Mouse (Mus musculus) heart, embryonic 15.5 days (tissue): ENCODE data around the gene Smox. TPM values are rescaled to one million over a fixed set of nuclear protein-coding genes. Genes with fewer than 3 reads are reported as not detected.

Source experiments
- ATAC-seq: fragments of 200-750 bp; cut with Nextera tagmentation; replicated peaks from 2 replicates; pipeline ENCODE4 v1.8.0; 2017; ENCODE audit warnings: low read depth, moderate TSS enrichment; ENCODE audit not compliant: insufficient number of reproducible peaks, insufficient read depth, low FRiP score
- H3K27ac ChIP-seq: fragments of 300-500 bp; sonication (generic); 2 replicates; pipeline ENCODE4 v1.5.1; 2015; ENCODE audit warnings: mild to moderate bottlenecking, inconsistent platforms
- H3K27me3 ChIP-seq: fragments of 300-500 bp; sonication (generic); 2 replicates; pipeline ENCODE4 v1.6.1; 2015; ENCODE audit warnings: inconsistent platforms
- H3K36me3 ChIP-seq: fragments of 300-500 bp; sonication (generic); 2 replicates; pipeline ENCODE4 v1.6.1; 2015; ENCODE audit warnings: mild to moderate bottlenecking, inconsistent platforms
- H3K4me1 ChIP-seq: fragments of 300-500 bp; sonication (generic); replicated peaks from 2 replicates; pipeline ENCODE4 v1.6.1; 2015; ENCODE audit warnings: inconsistent platforms
- H3K4me2 ChIP-seq: fragments of 300-500 bp; sonication (generic); 2 replicates; pipeline ENCODE4 v1.6.1; 2015; ENCODE audit warnings: inconsistent platforms, mild to moderate bottlenecking, moderate library complexity
- H3K4me3 ChIP-seq: fragments of 300-500 bp; sonication (generic); 2 replicates; pipeline ENCODE4 v1.5.1; 2015; ENCODE audit warnings: mild to moderate bottlenecking, inconsistent platforms
- H3K9ac ChIP-seq: fragments of 300-500 bp; sonication (generic); 2 replicates; pipeline ENCODE4 v1.6.1; 2015; ENCODE audit warnings: mild to moderate bottlenecking, inconsistent platforms
- H3K9me3 ChIP-seq: fragments of 300-500 bp; sonication (generic); replicated peaks from 2 replicates; pipeline ENCODE4 v1.6.1; 2016; ENCODE audit warnings: inconsistent platforms
- WGBS: fragments of 180-500 bp; shearing (Covaris S2); methylation state at CpG from one replicate; pipeline ENCODE4 v1.1.7; 2015; ENCODE audit warnings: mixed read lengths; 5-methylcytosine and 5-hydroxymethylcytosine counted together
- polyA plus RNA-seq: library from polyadenylated mRNA; unstranded; fragments of >200 nt; fragmentation: Nextera tagmentation; extraction: Ambion mirVana; gene quantifications from 2 replicates; pipeline ENCODE4 v1.2.1, GENCODE M21; 2015

Smox gene
- polyA plus RNA-seq, 1 experiment from 2014 or later = 28.4 TPM

DNA sequence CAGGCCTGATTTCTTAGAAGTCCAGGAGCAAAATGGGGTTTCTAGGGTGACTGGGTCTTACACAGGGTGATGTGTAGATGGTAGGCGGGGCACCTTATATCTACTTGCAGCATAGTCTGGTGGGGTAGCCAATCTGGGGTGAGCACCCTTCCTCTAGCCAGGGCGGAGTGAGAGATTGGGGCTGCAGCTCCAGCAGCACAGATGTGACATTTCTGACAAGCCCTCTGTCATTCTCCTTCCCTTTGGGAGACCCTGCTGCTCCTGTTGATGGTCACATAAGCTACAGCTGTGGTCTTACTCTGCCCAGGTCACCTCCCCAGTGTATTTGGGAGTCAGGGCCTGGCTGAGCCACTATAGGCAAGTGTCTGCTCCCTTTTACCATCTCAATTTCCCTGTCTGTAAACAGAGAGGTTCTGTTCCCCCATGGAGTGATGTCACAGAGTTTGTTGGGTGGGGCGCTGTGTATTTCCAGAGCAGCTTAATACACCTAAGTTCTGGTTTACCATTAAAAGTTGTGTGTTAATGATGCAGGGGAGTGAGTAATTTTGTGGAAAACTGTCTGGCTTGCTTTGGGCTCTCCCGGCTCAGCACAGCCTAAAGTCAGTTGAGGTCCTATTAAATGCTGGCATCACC, 6.0 kb downstream of the Smox start:
- Histone ChIP-seq H3K27ac (no peak overlapping the region), H3K4me1 (peaks cover 37% of the 10 kb centered on the region), H3K27me3 (no peaks in the 10 kb centered on the region), H3K4me3 (no peak overlapping the region), H3K9me3 (no peaks in the 10 kb centered on the region), H3K36me3 (no peaks in the 10 kb centered on the region), H3K4me2 (no peak overlapping the region), H3K9ac (no peak overlapping the region)
- 88% methylated on average over 4 of the region's 4 CpGs for WGBS
- ATAC-seq = no peak

DNA sequence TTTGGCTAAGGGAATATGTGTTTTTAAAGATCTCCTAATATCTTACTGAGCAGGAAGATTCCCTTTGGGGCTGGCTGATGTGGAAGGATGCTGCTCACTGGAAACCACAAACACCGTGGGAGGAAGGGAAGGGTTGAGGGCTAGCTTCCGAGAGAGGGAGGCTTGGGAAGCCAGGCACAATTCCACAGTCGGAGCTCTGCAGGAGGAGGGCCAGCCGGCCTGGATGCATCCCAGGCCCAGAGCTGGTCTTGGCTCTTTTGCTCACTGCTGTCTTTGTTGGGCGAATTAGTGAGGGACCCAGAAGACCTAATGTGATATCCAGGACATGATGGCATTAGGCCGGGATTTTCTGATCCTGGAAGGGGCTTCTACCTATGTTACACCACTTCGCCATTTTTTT, 6.9 kb downstream of the Smox start:
- H3K4me1 ChIP-seq = peaks cover 33% of the 10 kb centered on the region
- H3K4me3 ChIP-seq = no peak overlapping the region
- H3K36me3 ChIP-seq = no peaks in the 10 kb centered on the region
- no peak overlapping the region for H3K9ac ChIP-seq
- WGBS = 60% methylated on average over 7 of the region's 7 CpGs
- no peaks in the 10 kb centered on the region for H3K27me3 ChIP-seq
- H3K9me3 ChIP-seq = no peaks in the 10 kb centered on the region
- H3K27ac ChIP-seq = no peak overlapping the region
- no peak for ATAC-seq
- H3K4me2 ChIP-seq = no peak overlapping the region

GRCm38 (mm10) chr2:131499290-131499845, 8.1 kb downstream of the Smox start:
- Histone ChIP-seq H3K4me3 (no peak overlapping the region), H3K9me3 (no peaks in the 10 kb centered on the region), H3K27me3 (no peaks in the 10 kb centered on the region), H3K4me1 (peaks cover 29% of the 10 kb centered on the region), H3K9ac (no peak overlapping the region), H3K27ac (no peak overlapping the region), H3K36me3 (no peaks in the 10 kb centered on the region), H3K4me2 (no peak overlapping the region)
- ATAC-seq = no peak
- 72% methylated on average over 5 of the region's 5 CpGs for WGBS

DNA sequence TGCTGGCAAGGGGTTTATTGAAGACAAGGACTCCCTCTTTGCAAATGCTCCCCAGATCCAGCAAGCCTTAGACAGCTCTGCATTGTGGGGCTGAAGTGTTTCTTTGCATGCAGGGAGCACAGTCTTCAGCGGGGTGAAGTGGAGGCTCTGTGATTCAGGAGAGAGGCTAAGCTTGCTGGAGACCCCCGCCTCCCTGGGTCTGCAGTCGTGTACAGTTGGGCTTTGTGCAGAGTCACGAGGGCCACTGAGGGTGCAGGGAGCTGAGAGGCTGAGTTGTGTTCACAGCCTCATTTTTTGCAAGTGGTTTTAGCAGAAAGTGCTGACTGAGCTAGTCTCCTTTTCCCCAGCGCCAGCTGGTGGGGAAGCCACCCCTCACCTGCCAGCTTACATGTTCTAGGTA, 10.6 kb downstream of the Smox start:
- 63% methylated on average over 5 of the region's 5 CpGs for WGBS
- Histone ChIP-seq H3K36me3 (no peaks in the 10 kb centered on the region), H3K9me3 (no peaks in the 10 kb centered on the region), H3K27ac (no peak overlapping the region), H3K9ac (no peak overlapping the region), H3K4me3 (no peak overlapping the region), H3K4me1 (peaks cover 17% of the 10 kb centered on the region), H3K4me2 (no peak overlapping the region), H3K27me3 (no peaks in the 10 kb centered on the region)
- no peak for ATAC-seq

DNA sequence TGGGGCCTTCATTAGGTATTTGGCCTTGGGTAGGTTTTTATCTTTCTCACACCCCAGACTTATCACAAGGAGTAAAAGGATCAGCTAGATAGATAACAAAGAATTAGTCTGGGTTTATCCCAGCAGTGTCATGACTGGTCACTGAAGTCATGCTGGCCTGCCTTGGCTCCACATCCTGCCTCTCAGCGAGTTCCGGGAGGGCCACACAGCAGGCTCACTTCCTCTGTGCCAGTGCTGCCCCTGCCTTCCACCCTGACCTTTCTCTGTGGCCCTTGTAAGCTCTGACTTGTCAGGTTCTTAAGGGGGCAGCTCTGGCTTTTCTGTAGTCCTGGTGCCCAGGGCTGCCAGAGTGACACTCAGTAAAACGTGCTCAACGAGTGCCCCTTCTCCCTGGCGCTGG, 11.3 kb downstream of the Smox start:
- Histone ChIP-seq H3K4me3 (no peak overlapping the region), H3K27ac (no peak overlapping the region), H3K27me3 (no peaks in the 10 kb centered on the region), H3K36me3 (no peaks in the 10 kb centered on the region), H3K4me1 (peaks cover 17% of the 10 kb centered on the region), H3K9me3 (no peaks in the 10 kb centered on the region), H3K4me2 (no peak overlapping the region), H3K9ac (no peak overlapping the region)
- no peak for ATAC-seq
- 58% methylated on average over 5 of the region's 5 CpGs for WGBS

DNA sequence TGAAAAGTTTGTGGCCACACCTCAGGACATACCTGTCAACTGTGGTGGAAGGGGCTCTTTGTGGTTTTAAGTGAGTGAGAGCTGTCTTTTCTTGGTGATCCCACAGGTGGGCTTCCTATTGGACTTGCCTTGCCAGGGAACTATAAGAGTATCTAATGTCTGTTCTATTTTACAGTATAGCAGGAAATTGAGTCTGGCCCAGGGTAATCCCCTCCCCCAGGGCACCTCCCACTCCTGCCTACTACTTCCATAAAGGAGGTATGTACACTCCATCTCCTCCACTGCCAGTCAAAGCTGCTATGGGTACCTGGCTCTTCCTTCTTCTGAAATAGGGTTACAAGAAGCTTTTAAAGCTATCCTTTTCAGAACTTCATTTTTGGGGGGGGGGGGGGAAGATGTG, 14.1 kb downstream of the Smox start:
- H3K4me1 ChIP-seq = peaks cover 30% of the 10 kb centered on the region
- H3K4me2 ChIP-seq = no peak overlapping the region
- no peaks in the 10 kb centered on the region for H3K9me3 ChIP-seq
- H3K9ac ChIP-seq = no peak overlapping the region
- no peaks in the 10 kb centered on the region for H3K36me3 ChIP-seq
- no peak for ATAC-seq
- H3K4me3 ChIP-seq = no peak overlapping the region
- no peak overlapping the region for H3K27ac ChIP-seq
- H3K27me3 ChIP-seq = no peaks in the 10 kb centered on the region

- no peak for ATAC-seq
These were observed 15.1 kb downstream of the Smox start for GRCm38 (mm10) chr2:131506358-131506757.

DNA sequence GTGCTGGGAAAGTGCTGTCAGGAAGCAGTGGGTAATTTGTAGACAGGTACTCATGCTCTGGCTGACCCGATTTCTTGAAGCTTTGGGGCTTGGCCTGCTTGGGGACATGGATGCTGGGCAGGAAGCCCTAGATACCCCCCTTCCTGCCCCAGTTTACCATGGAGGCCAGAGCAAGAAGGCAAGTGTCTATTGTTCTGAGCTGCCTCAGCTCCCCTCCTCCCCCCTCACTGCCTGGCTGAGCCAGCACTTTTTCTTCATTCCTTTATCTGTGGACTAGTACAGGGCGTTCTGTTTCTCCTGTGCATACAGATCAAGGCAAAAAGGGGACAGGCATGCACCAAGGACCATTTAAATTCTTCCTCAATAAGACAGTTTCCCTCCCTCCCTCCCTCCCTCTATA, 17.2 kb downstream of the Smox start:
- no peak overlapping the region for H3K4me3 ChIP-seq
- no peak overlapping the region for H3K4me2 ChIP-seq
- ATAC-seq = no peak
- H3K27ac ChIP-seq = no peak overlapping the region
- H3K27me3 ChIP-seq = no peaks in the 10 kb centered on the region
- 45% methylated on average over 2 of the region's 2 CpGs for WGBS
- peaks cover 37% of the 10 kb centered on the region for H3K4me1 ChIP-seq
- H3K9ac ChIP-seq = no peak overlapping the region
- H3K36me3 ChIP-seq = no peaks in the 10 kb centered on the region
- H3K9me3 ChIP-seq = no peaks in the 10 kb centered on the region

More at GRCm38 (mm10) chr2:131506358-131506757, 15.1 kb downstream of the Smox start:
- H3K4me3 ChIP-seq = no peak overlapping the region
- no peak overlapping the region for H3K4me2 ChIP-seq
- WGBS = 49% methylated on average over 3 of the region's 3 CpGs
- H3K9ac ChIP-seq = no peak overlapping the region
- H3K36me3 ChIP-seq = no peaks in the 10 kb centered on the region
- no peaks in the 10 kb centered on the region for H3K9me3 ChIP-seq
- H3K4me1 ChIP-seq = peaks cover 39% of the 10 kb centered on the region
- H3K27ac ChIP-seq = 0 out of 2 replicates have a peak overlapping the region, but pooled peaks have one; percentile 5
- H3K27me3 ChIP-seq = no peaks in the 10 kb centered on the region

GRCm38 (mm10) chr2:131509671-131510313, 18.5 kb downstream of the Smox start:
- 15% methylated on average over 17 of the region's 17 CpGs for WGBS
- Histone ChIP-seq H3K9ac (peak overlapping the region; percentile 38; the same call in 1 of the 2 replicates), H3K4me2 (peak overlapping the region; percentile 63), H3K27ac (peak overlapping the region; percentile 74), H3K4me3 (peak overlapping the region; percentile 34), H3K9me3 (no peaks in the 10 kb centered on the region), H3K36me3 (no peaks in the 10 kb centered on the region), H3K27me3 (no peaks in the 10 kb centered on the region), H3K4me1 (peaks cover 49% of the 10 kb centered on the region)
- peak; percentile 66 for ATAC-seq

DNA sequence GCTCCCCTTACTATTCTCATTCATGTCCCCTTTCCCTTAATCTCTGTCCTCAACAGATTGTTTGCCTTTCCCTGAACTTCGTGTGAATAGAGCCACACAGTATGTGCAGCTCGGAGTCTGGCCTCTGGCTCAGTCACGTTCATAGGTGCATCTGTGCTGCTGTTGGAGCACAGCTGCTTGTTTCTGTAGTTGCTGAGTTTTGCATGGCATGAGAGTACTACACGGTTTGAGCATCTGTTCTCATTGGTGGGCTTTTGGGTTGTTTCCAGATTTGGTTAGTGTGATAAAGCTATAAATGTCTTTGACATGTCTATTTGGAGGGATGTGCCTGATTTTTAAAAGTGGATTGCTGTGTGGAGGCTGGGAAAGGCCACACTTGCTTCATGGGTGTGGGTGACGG, 19.2 kb downstream of the Smox start:
- no peaks in the 10 kb centered on the region for H3K9me3 ChIP-seq
- no peak for ATAC-seq
- no peaks in the 10 kb centered on the region for H3K36me3 ChIP-seq
- H3K4me2 ChIP-seq = peak overlapping the region; percentile 63
- WGBS = 56% methylated on average over 5 of the region's 5 CpGs
- H3K27ac ChIP-seq = peak overlapping the region; percentile 74; the same call in 1 of the 2 replicates
- peaks cover 54% of the 10 kb centered on the region for H3K4me1 ChIP-seq
- peak overlapping the region; percentile 34; the same call in 1 of the 2 replicates for H3K4me3 ChIP-seq
- no peaks in the 10 kb centered on the region for H3K27me3 ChIP-seq
- no peak overlapping the region for H3K9ac ChIP-seq

- WGBS = 20% methylated on average over 2 of the region's 2 CpGs
- H3K36me3 ChIP-seq = peaks cover 3% of the 10 kb centered on the region; the same call in 1 of the 2 replicates
- no peak overlapping the region for H3K9ac ChIP-seq
- no peaks in the 10 kb centered on the region for H3K27me3 ChIP-seq
- peaks cover 58% of the 10 kb centered on the region for H3K4me1 ChIP-seq
- H3K27ac ChIP-seq = peak overlapping the region; percentile 85
- H3K4me3 ChIP-seq = no peak overlapping the region
- no peak overlapping the region for H3K4me2 ChIP-seq
- no peaks in the 10 kb centered on the region for H3K9me3 ChIP-seq
- no peak for ATAC-seq
These were observed 22.2 kb downstream of the Smox start for GRCm38 (mm10) chr2:131513477-131513876.
